Mouse (Mus musculus) heart, adult 2 months (tissue): ENCODE measurements around the gene Gm10840.

Experiments
- CTCF ChIP-seq: fragments of 200-600 bp; IDR thresholded peaks from 2 replicates; pipeline ENCODE4 v1.8.1; 2022; ENCODE audit warnings: antibody characterized with exemption, mild to moderate bottlenecking, moderate library complexity
- EP300 ChIP-seq: fragments of 200-500 bp; IDR thresholded peaks from 2 replicates; pipeline ENCODE4 v1.6.1; 2011; ENCODE audit warnings: low read depth, low read length, control low read depth; ENCODE audit not compliant: insufficient read depth
- POLR2A ChIP-seq: fragments of 200-500 bp; IDR thresholded peaks from 2 replicates; pipeline ENCODE4 v1.6.1; 2011; ENCODE audit warnings: mild to moderate bottlenecking, low read depth, low read length, control low read depth; ENCODE audit not compliant: insufficient read depth

DNA sequence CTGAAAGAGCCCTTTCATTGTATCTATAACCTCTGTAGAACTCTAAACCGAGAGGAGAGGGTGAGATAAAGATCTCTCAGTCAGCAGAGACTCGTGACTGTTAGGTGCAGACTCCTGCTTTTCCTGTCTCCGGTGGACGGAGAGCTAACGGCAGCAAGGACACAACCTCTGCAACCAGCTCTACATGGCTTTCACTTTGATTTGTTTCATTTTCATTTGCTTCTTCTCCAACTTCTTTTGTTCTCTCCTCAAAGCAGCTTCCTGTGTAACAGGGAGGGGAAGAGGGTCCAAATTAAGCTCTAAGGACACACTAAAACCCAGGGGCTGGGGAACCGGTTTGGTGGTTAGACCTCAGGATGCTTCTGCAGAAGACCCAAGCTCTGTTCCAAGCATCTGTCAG lies 40.1 kb downstream of the Gm10840 start:
- TF ChIP-seq POLR2A (no peak), CTCF (no peak), EP300 (no peak)
